Mouse (Mus musculus) hindbrain, embryonic 15.5 days (tissue): ENCODE results near the gene Med12l. TPM values are rescaled to one million over a fixed set of nuclear protein-coding genes. Genes with fewer than 3 reads are reported as not detected.

Source experiments
- ATAC-seq: fragments of 200-750 bp; cut with Nextera tagmentation; 2 replicates; pipeline ENCODE4 v1.8.0; 2017; ENCODE audit warnings: low read depth, moderate number of reproducible peaks, moderate TSS enrichment; ENCODE audit not compliant: low FRiP score
- H3K27ac ChIP-seq: fragments of 300-500 bp; sonication (generic); replicated peaks from 2 replicates; pipeline ENCODE4 v1.5.1; 2015; ENCODE audit warnings: mild to moderate bottlenecking, inconsistent platforms
- H3K27me3 ChIP-seq: fragments of 300-500 bp; sonication (generic); 2 replicates; pipeline ENCODE4 v1.6.1; 2015; ENCODE audit warnings: control low read depth, inconsistent platforms
- H3K36me3 ChIP-seq: fragments of 300-500 bp; sonication (generic); 2 replicates; pipeline ENCODE4 v1.6.1; 2015; ENCODE audit warnings: control low read depth, inconsistent platforms
- H3K4me1 ChIP-seq: fragments of 300-500 bp; sonication (generic); replicated peaks from 2 replicates; pipeline ENCODE4 v1.6.1; 2015; ENCODE audit warnings: control low read depth, inconsistent platforms
- H3K4me2 ChIP-seq: fragments of 300-500 bp; sonication (generic); 2 replicates; pipeline ENCODE4 v1.6.1; 2015; ENCODE audit warnings: moderate library complexity, mild to moderate bottlenecking, inconsistent platforms
- H3K4me3 ChIP-seq: fragments of 300-500 bp; sonication (generic); 2 replicates; pipeline ENCODE4 v1.5.1; 2015; ENCODE audit warnings: mild to moderate bottlenecking, inconsistent platforms
- H3K9ac ChIP-seq: fragments of 300-500 bp; sonication (generic); 2 replicates; pipeline ENCODE4 v1.6.1; 2015; ENCODE audit warnings: inconsistent platforms
- H3K9me3 ChIP-seq: fragments of 300-500 bp; sonication (generic); 2 replicates; pipeline ENCODE4 v1.6.1; 2016; ENCODE audit warnings: control low read depth, inconsistent platforms
- WGBS: fragments of 180-500 bp; shearing (Covaris S2); methylation state at CpG from one replicate; pipeline ENCODE4 v1.1.7; 2015; 5-methylcytosine and 5-hydroxymethylcytosine counted together
- polyA plus RNA-seq: library from polyadenylated mRNA; unstranded; fragments of >200 nt; fragmentation: Nextera tagmentation; extraction: Ambion mirVana; gene quantifications from 2 replicates; pipeline ENCODE4 v1.2.1, GENCODE M21; 2015

The Med12l gene
- polyA plus RNA-seq, 1 experiment from 2014 or later, result 4.2 TPM

- Histone ChIP-seq H3K27me3 (no peaks in the 10 kb centered on the region), H3K4me1 (no peaks in the 10 kb centered on the region)
- no peak for ATAC-seq
Measured at GRCm38 (mm10) chr3:59278620-59279019, 273.0 kb downstream of the Med12l start.

GRCm38 (mm10) chr3:59290551-59290950 lies 284.9 kb downstream of the Med12l start:
- H3K4me3 ChIP-seq, result no peak overlapping the region
- no peak for ATAC-seq
- no peaks in the 10 kb centered on the region for H3K4me1 ChIP-seq
- no peak overlapping the region for H3K27ac ChIP-seq
- WGBS, result 74% methylated on average over 2 of the region's 2 CpGs
- H3K36me3 ChIP-seq, result no peaks in the 10 kb centered on the region
- H3K4me2 ChIP-seq, result no peak overlapping the region
- H3K9me3 ChIP-seq, result no peaks in the 10 kb centered on the region
- no peaks in the 10 kb centered on the region for H3K27me3 ChIP-seq
- H3K9ac ChIP-seq, result no peak overlapping the region

More at GRCm38 (mm10) chr3:59278620-59279019, 273.0 kb downstream of the Med12l start:
- Histone ChIP-seq H3K9me3 (no peaks in the 10 kb centered on the region), H3K4me2 (no peak overlapping the region), H3K4me3 (no peak overlapping the region), H3K27ac (no peak overlapping the region), H3K36me3 (0 out of 2 replicates have a peak, but pooled peaks cover 11% of the 10 kb centered on the region), H3K9ac (no peak overlapping the region)

GRCm38 (mm10) chr3:59293437-59294199 lies 288.0 kb downstream of the Med12l start:
- H3K27ac ChIP-seq, result no peak overlapping the region
- no peaks in the 10 kb centered on the region for H3K27me3 ChIP-seq
- H3K9me3 ChIP-seq, result no peaks in the 10 kb centered on the region
- no peaks in the 10 kb centered on the region for H3K4me1 ChIP-seq
- no peak overlapping the region for H3K4me2 ChIP-seq
- H3K36me3 ChIP-seq, result no peaks in the 10 kb centered on the region
- 69% methylated on average over 5 of the region's 5 CpGs for WGBS
- ATAC-seq, result no peak
- no peak overlapping the region for H3K9ac ChIP-seq
- no peak overlapping the region for H3K4me3 ChIP-seq

- H3K27me3 ChIP-seq, result no peaks in the 10 kb centered on the region
- WGBS, result 89% methylated on average over 16 of the region's 16 CpGs
- H3K9ac ChIP-seq, result no peak overlapping the region
- H3K27ac ChIP-seq, result no peak overlapping the region
- no peaks in the 10 kb centered on the region for H3K9me3 ChIP-seq
- H3K4me1 ChIP-seq, result no peaks in the 10 kb centered on the region
- no peak overlapping the region for H3K4me2 ChIP-seq
- no peaks in the 10 kb centered on the region for H3K36me3 ChIP-seq
- H3K4me3 ChIP-seq, result no peak overlapping the region
- no peak for ATAC-seq
Measured at GRCm38 (mm10) chr3:59295699-59296562, 290.3 kb downstream of the Med12l start.

- Histone ChIP-seq H3K27me3 (no peaks in the 10 kb centered on the region), H3K27ac (no peak overlapping the region), H3K9ac (no peak overlapping the region), H3K9me3 (no peaks in the 10 kb centered on the region), H3K4me2 (no peak overlapping the region), H3K4me1 (no peaks in the 10 kb centered on the region), H3K4me3 (no peak overlapping the region), H3K36me3 (no peaks in the 10 kb centered on the region)
- ATAC-seq, result no peak
- 97% methylated on average over 5 of the region's 5 CpGs for WGBS
Measured at GRCm38 (mm10) chr3:59296563-59297130, 291.0 kb downstream of the Med12l start.

GRCm38 (mm10) chr3:59297653-59298052 lies 292.0 kb downstream of the Med12l start:
- no peaks in the 10 kb centered on the region for H3K27me3 ChIP-seq
- H3K36me3 ChIP-seq, result no peaks in the 10 kb centered on the region
- H3K4me3 ChIP-seq, result no peak overlapping the region
- no peak overlapping the region for H3K4me2 ChIP-seq
- no peaks in the 10 kb centered on the region for H3K9me3 ChIP-seq
- 89% methylated on average over 16 of the region's 16 CpGs for WGBS
- no peak overlapping the region for H3K27ac ChIP-seq
- no peaks in the 10 kb centered on the region for H3K4me1 ChIP-seq
- no peak for ATAC-seq
- no peak overlapping the region for H3K9ac ChIP-seq

GRCm38 (mm10) chr3:59304944-59305343 lies 299.3 kb downstream of the Med12l start:
- Histone ChIP-seq H3K4me3 (no peak overlapping the region), H3K27ac (no peak overlapping the region), H3K9ac (no peak overlapping the region), H3K9me3 (no peaks in the 10 kb centered on the region), H3K27me3 (no peaks in the 10 kb centered on the region), H3K4me1 (no peaks in the 10 kb centered on the region), H3K36me3 (no peaks in the 10 kb centered on the region), H3K4me2 (no peak overlapping the region)
- 95% methylated on average over 5 of the region's 5 CpGs for WGBS
- ATAC-seq, result no peak

- Histone ChIP-seq H3K27ac (no peak overlapping the region), H3K4me2 (no peak overlapping the region), H3K4me1 (no peaks in the 10 kb centered on the region), H3K9me3 (no peaks in the 10 kb centered on the region), H3K9ac (no peak overlapping the region), H3K27me3 (no peaks in the 10 kb centered on the region), H3K36me3 (no peaks in the 10 kb centered on the region), H3K4me3 (no peak overlapping the region)
- WGBS, result 92% methylated on average over 2 of the region's 2 CpGs
- ATAC-seq, result no peak
Measured at GRCm38 (mm10) chr3:59305518-59305917, 299.9 kb downstream of the Med12l start.

- H3K27ac ChIP-seq, result no peak overlapping the region
- H3K9me3 ChIP-seq, result no peaks in the 10 kb centered on the region
Measured at GRCm38 (mm10) chr3:59312610-59313009, 307.0 kb downstream of the Med12l start.

GRCm38 (mm10) chr3:59316077-59316476 lies 310.5 kb downstream of the Med12l start:
- H3K4me1 ChIP-seq, result no peaks in the 10 kb centered on the region
- 78% methylated on average over 7 of the region's 7 CpGs for WGBS
- no peak overlapping the region for H3K9ac ChIP-seq
- H3K36me3 ChIP-seq, result 0 out of 2 replicates have a peak, but pooled peaks cover 12% of the 10 kb centered on the region
- no peak for ATAC-seq
- no peak overlapping the region for H3K4me3 ChIP-seq
- H3K27me3 ChIP-seq, result no peaks in the 10 kb centered on the region
- no peak overlapping the region for H3K4me2 ChIP-seq
- no peak overlapping the region for H3K27ac ChIP-seq
- H3K9me3 ChIP-seq, result no peaks in the 10 kb centered on the region

More at GRCm38 (mm10) chr3:59312610-59313009, 307.0 kb downstream of the Med12l start:
- H3K4me3 ChIP-seq, result no peak overlapping the region
- no peak overlapping the region for H3K9ac ChIP-seq
- no peak for ATAC-seq
- H3K36me3 ChIP-seq, result no peaks in the 10 kb centered on the region
- no peaks in the 10 kb centered on the region for H3K27me3 ChIP-seq
- WGBS, result 88% methylated on average over 10 of the region's 10 CpGs
- H3K4me2 ChIP-seq, result no peak overlapping the region
- H3K4me1 ChIP-seq, result no peaks in the 10 kb centered on the region

- H3K4me1 ChIP-seq, result no peaks in the 10 kb centered on the region
- no peak overlapping the region for H3K4me2 ChIP-seq
- H3K9ac ChIP-seq, result no peak overlapping the region
- no peak overlapping the region for H3K27ac ChIP-seq
- peaks cover 12% of the 10 kb centered on the region; the same call in 1 of the 2 replicates for H3K36me3 ChIP-seq
- H3K4me3 ChIP-seq, result no peak overlapping the region
- H3K27me3 ChIP-seq, result no peaks in the 10 kb centered on the region
- WGBS, result 53% methylated on average over 7 of the region's 7 CpGs
- ATAC-seq, result 0 out of 2 replicates have a peak, but pooled peaks have one; percentile 56
- no peaks in the 10 kb centered on the region for H3K9me3 ChIP-seq
Measured at GRCm38 (mm10) chr3:59321278-59321876, 315.8 kb downstream of the Med12l start.
